Mouse (Mus musculus) megakaryocyte, embryonic 14.5 days (primary cell): ENCODE measurements around the gene Galnt17.

Experiments used
- FLI1 ChIP-seq: IDR thresholded peaks from 2 replicates; pipeline ENCODE4 v1.6.1; 2012; ENCODE audit warnings: low read length, inconsistent platforms, mixed read lengths
- GATA1 ChIP-seq: IDR thresholded peaks from 3 replicates; pipeline ENCODE4 v1.6.1; 2012; ENCODE audit warnings: mixed read lengths, low read length, inconsistent platforms, borderline replicate concordance

GRCm38 (mm10) chr5:131180756-131181155 is 127.5 kb downstream of the Galnt17 start:
- TF ChIP-seq GATA1 (no peak), FLI1 (no peak)
